In the genomic region with DNA sequence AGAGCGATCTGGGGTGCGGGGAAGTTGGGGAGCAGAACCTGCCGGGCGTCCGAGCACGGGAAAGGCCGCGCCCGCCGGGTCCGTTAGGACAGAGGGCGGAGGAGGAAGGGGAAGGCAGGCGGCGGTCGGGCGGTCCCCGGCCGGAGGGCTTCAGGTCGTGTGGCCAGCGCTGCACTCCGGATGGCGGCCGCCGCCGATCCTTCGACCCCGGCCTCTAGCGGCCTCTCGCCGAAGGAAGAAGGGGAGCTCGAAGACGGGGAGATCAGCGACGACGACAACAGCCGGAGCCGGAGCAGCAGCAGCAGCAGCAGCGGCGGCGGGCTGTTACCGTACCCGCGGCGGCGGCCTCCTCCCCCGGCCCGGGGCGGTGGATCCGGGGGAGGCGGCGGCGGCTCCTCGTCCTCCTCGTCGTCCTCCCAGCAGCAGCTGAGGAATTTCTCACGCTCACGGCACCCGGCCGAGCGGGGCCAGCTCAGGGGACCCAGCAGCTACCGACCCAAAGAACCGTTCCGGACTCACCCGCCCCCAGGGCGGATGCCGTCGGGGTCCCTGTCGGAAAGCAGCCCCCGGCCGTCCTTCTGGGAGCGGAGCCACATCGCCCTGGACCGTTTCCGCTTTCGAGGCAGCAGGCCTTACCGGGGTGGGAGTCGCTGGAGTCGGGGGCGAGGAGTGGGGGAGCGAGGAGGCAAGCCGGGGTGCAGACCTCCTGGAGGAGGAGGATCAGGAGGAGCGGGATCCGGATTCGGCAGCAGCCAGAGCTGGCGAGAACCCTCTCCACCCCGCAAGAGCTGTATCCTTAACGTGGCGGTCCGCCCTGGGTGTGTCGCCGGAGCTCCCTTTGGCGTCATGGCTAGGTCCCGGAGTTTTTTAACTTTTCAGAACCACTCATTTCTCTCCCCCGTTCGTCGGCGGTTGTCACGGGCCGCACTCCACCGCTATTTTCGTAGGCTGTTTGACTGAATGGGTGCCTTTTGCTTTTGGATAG, we compare ENCODE assay signal across 8 mouse cellular contexts. TPM values are rescaled to one million over a fixed set of nuclear protein-coding genes. Genes with fewer than 3 reads are reported as not detected.
DNase-seq lines count a peak whose midpoint lies in the region; ATAC-seq and TF ChIP-seq lines count a peak whose summit lies in the region.

No protein-coding gene starts in this region.

- no peaks in the 10 kb centered on the region for H3K9me3 ChIP-seq in ES-Bruce4 (replicated peaks; ENCODE audit: control insufficient read depth, insufficient read depth, low read length, poor library complexity, severe bottlenecking)
- no peaks in the 10 kb centered on the region for H3K9me3 ChIP-seq in forebrain, embryonic 14.5 days (replicated peaks; ENCODE audit: control insufficient read depth, low read length)
- H3K9me3 ChIP-seq in neural tube, embryonic 14.5 days (ENCODE audit: control insufficient read depth, low read length): no peaks in the 10 kb centered on the region

- H3K4me3 ChIP-seq in ES-Bruce4 (ENCODE audit: low read depth, low read length): peak overlapping the region; percentile 97
- peak overlapping the region; percentile 93 for H3K4me3 ChIP-seq in forebrain, embryonic 14.5 days (ENCODE audit: low read depth, low read length)
- H3K4me3 ChIP-seq in lung, adult 2 months (replicated peaks; ENCODE audit: extremely low read depth, low read depth, low read length): peak overlapping the region; percentile 91
- H3K4me3 ChIP-seq in neural tube, embryonic 14.5 days (ENCODE audit: low read depth, low read length): peak overlapping the region; percentile 97

- intact Hi-C loops in heart, postnatal 14 days (cut with DNase I): loop anchor here (2.0 kb wide), 2 partner anchors 23 to 71 kb away; a partner anchor contains a TSS

- TF ChIP-seq POLR2A in ES-Bruce4 (IDR thresholded peaks at IDR 0.05; ENCODE audit: insufficient read depth, low read length): no peak
- TF ChIP-seq POLR2A in lung, adult 2 months (IDR thresholded peaks at IDR 0.05; ENCODE audit: borderline replicate concordance, extremely low read depth, low read depth, low read length): no peak

- no peak for TF ChIP-seq EP300 in ES-Bruce4 (IDR thresholded peaks at IDR 0.05; ENCODE audit: insufficient read depth, low read depth, low read length)

- ATAC-seq in forebrain, embryonic 14.5 days: peak; percentile 19
- ATAC-seq in neural tube, embryonic 14.5 days (ENCODE audit: low read depth): no peak; the same call in 1 of the 2 replicates

- H3K27me3 ChIP-seq in ES-Bruce4 (ENCODE audit: control insufficient read depth, insufficient read depth, low read length, poor library complexity, severe bottlenecking): no peaks in the 10 kb centered on the region
- H3K27me3 ChIP-seq in forebrain, embryonic 14.5 days (replicated peaks; ENCODE audit: control insufficient read depth, insufficient read depth, low read length): no peaks in the 10 kb centered on the region
- H3K27me3 ChIP-seq in neural tube, embryonic 14.5 days (ENCODE audit: control insufficient read depth, insufficient read depth, low read length): no peaks in the 10 kb centered on the region

- whole genome bisulfite sequencing in forebrain, embryonic 14.5 days: under 1% methylated on average over 75 of the region's 101 CpGs
- WGBS in large intestine, adult 2 months: under 1% methylated on average over 73 of the region's 101 CpGs
- 1% methylated on average over 101 of the region's 101 CpGs for WGBS in lung, adult 2 months
- WGBS in neural tube, embryonic 14.5 days: under 1% methylated on average over 80 of the region's 101 CpGs

- no peak for TF ChIP-seq CTCF in ES-Bruce4 (IDR thresholded peaks at IDR 0.05; ENCODE audit: low read depth, low read length)
- TF ChIP-seq CTCF in lung, adult 2 months (IDR thresholded peaks at IDR 0.05; ENCODE audit: insufficient read depth, low read length): no peak

- peak overlapping the region; percentile 93 for H3K9ac ChIP-seq in ES-Bruce4 (ENCODE audit: low read depth, poor library complexity, severe bottlenecking)
- peak overlapping the region; percentile 93 for H3K9ac ChIP-seq in forebrain, embryonic 14.5 days (ENCODE audit: low read length)
- peak overlapping the region; percentile 90 for H3K9ac ChIP-seq in neural tube, embryonic 14.5 days (replicated peaks; ENCODE audit: low read depth, low read length)

- H3K4me1 ChIP-seq in ES-Bruce4 (ENCODE audit: control insufficient read depth, insufficient read depth, low read length): no peaks in the 10 kb centered on the region
- peaks cover 37% of the 10 kb centered on the region for H3K4me1 ChIP-seq in forebrain, embryonic 14.5 days (ENCODE audit: control insufficient read depth, insufficient read depth, low read length)
- H3K4me1 ChIP-seq in lung, adult 2 months (ENCODE audit: control insufficient read depth, insufficient read depth, low read length): peaks cover 5% of the 10 kb centered on the region; the same call in 1 of the 2 replicates
- peaks cover 38% of the 10 kb centered on the region for H3K4me1 ChIP-seq in neural tube, embryonic 14.5 days (ENCODE audit: control insufficient read depth, insufficient read depth, low read length)

- H3K36me3 ChIP-seq in ES-Bruce4 (ENCODE audit: control insufficient read depth, insufficient read depth, low read length, poor library complexity, severe bottlenecking): peaks cover 17% of the 10 kb centered on the region
- H3K36me3 ChIP-seq in forebrain, embryonic 14.5 days (ENCODE audit: control insufficient read depth, insufficient read depth, low read length): peaks cover 9% of the 10 kb centered on the region; the same call in 1 of the 2 replicates
- no peaks in the 10 kb centered on the region; the same call in 1 of the 2 replicates for H3K36me3 ChIP-seq in neural tube, embryonic 14.5 days (ENCODE audit: control insufficient read depth, insufficient read depth, low read length)

- 0 out of 2 replicates have a peak overlapping the region, but pooled peaks have one; percentile 19 for H3K27ac ChIP-seq in ES-Bruce4 (ENCODE audit: insufficient read depth, low read length)
- peak overlapping the region; percentile 98 for H3K27ac ChIP-seq in forebrain, embryonic 14.5 days (ENCODE audit: low read depth, low read length)
- peak overlapping the region; percentile 92 for H3K27ac ChIP-seq in neural tube, embryonic 14.5 days (ENCODE audit: low read depth, low read length)

- peak overlapping the region; percentile 64 for H3K4me2 ChIP-seq in forebrain, embryonic 14.5 days (ENCODE audit: low read length)
- H3K4me2 ChIP-seq in neural tube, embryonic 14.5 days (ENCODE audit: low read depth, low read length): peak overlapping the region; percentile 74

- DNase-seq in c-Kit-positive CD71-positive TER-119-positive erythroid progenitor cells, embryonic 14.5 days (ENCODE audit: low spot score): peak; percentile 63
- DNase-seq in forebrain, embryonic 14.5 days (ENCODE audit: low spot score): peak; percentile 62
- peak; percentile 66 to 69 for DNase-seq in heart, postnatal 14 days
- DNase-seq in large intestine, adult 2 months (ENCODE audit: low read depth, low spot score): peak; percentile 24
- DNase-seq in lung, adult 2 months: peak; percentile 76
- peak; percentile 67 to 70 for DNase-seq in thymus, adult 18-20 months

RNA-seq across cellular contexts. Expression of a gene that starts 0.6 kb away (rescaled TPM):
- polyA plus RNA-seq in ES-Bruce4 (2011; ENCODE audit: insufficient read depth, insufficient read length, low read depth, missing spikeins): 100 and 107 TPM in 2 replicates
- polyA plus RNA-seq in forebrain, embryonic 14.5 days (2014; fragmentation: Nextera tagmentation; extraction: Ambion mirVana): 16.8 and 18.6 TPM in 2 replicates
- 10 to 100 TPM; 21.8 to 25.4 TPM for total RNA-seq in heart, postnatal 14 days (2021)
- polyA plus RNA-seq in large intestine, adult 2 months (2012; rRNA removed): 17.8 and 20.7 TPM in 2 replicates
- polyA plus RNA-seq in lung, adult 2 months (2012; rRNA removed): 11.7 and 25.6 TPM in 2 replicates
- polyA plus RNA-seq in neural tube, embryonic 14.5 days (2014; fragmentation: Nextera tagmentation; extraction: Ambion mirVana): 26.6 and 31.3 TPM in 2 replicates

RNA-seq across cellular contexts. Expression of a gene that starts 1.1 kb away (rescaled TPM):
- 10.1 and 12.9 TPM in 2 replicates for polyA plus RNA-seq in ES-Bruce4 (2011; ENCODE audit: insufficient read depth, insufficient read length, low read depth, missing spikeins)
- 17.9 and 23.5 TPM in 2 replicates for polyA plus RNA-seq in forebrain, embryonic 14.5 days (2014; fragmentation: Nextera tagmentation; extraction: Ambion mirVana)
- total RNA-seq in heart, postnatal 14 days (2021): 10 to 100 TPM; 10.3 to 11.1 TPM
- polyA plus RNA-seq in large intestine, adult 2 months (2012; rRNA removed): 3.0 and 4.5 TPM in 2 replicates
- polyA plus RNA-seq in lung, adult 2 months (2012; rRNA removed): 6.1 and 6.2 TPM in 2 replicates
- polyA plus RNA-seq in neural tube, embryonic 14.5 days (2014; fragmentation: Nextera tagmentation; extraction: Ambion mirVana): 20.7 and 25.9 TPM in 2 replicates

RNA-seq across cellular contexts. Expression of a gene that starts 23.0 kb away (rescaled TPM):
- 28.3 and 29.1 TPM in 2 replicates for polyA plus RNA-seq in ES-Bruce4 (2011; ENCODE audit: insufficient read depth, insufficient read length, low read depth, missing spikeins)
- 43.6 and 44.9 TPM in 2 replicates for polyA plus RNA-seq in forebrain, embryonic 14.5 days (2014; fragmentation: Nextera tagmentation; extraction: Ambion mirVana)
- total RNA-seq in heart, postnatal 14 days (2021): 10 to 100 TPM; 14.9 to 17.7 TPM
- polyA plus RNA-seq in large intestine, adult 2 months (2012; rRNA removed): 28.4 and 30.1 TPM in 2 replicates
- polyA plus RNA-seq in lung, adult 2 months (2012; rRNA removed): 10.1 and 18.3 TPM in 2 replicates
- polyA plus RNA-seq in neural tube, embryonic 14.5 days (2014; fragmentation: Nextera tagmentation; extraction: Ambion mirVana): 39.3 and 42.1 TPM in 2 replicates

Comparison
In these comparisons a context has a peak if more than half of its experiments do, and no peak if none do; other contexts are left out.
1. H3K27ac ChIP-seq: peak in every context shown above with its lines; median percentile 98 in forebrain, embryonic 14.5 days; 92 in neural tube, embryonic 14.5 days; 19 in ES-Bruce4.
2. DNase-seq: peak in every context shown above with its lines; median percentile 76 in lung, adult 2 months; 68 in thymus, adult 18-20 months; 68 in heart, postnatal 14 days; 63 in c-Kit-positive CD71-positive TER-119-positive erythroid progenitor cells, embryonic 14.5 days; 62 in forebrain, embryonic 14.5 days; 24 in large intestine, adult 2 months.